Mouse (Mus musculus) heart, postnatal 4 days (tissue): ENCODE measurements at regions not wholly inside any gene's neighbourhood (a gene's known extent, or its start where the extent isn't known, plus 50 kb on each side); places are given as distances from the start of the nearest gene placed in this dataset.
A peak's percentile ranks its signal among the peaks of the same experiment; 100 is the strongest.

Experiments
- DNase-seq: peaks from one replicate; pipeline ENCODE4 v3.0.0; 2021

DNA sequence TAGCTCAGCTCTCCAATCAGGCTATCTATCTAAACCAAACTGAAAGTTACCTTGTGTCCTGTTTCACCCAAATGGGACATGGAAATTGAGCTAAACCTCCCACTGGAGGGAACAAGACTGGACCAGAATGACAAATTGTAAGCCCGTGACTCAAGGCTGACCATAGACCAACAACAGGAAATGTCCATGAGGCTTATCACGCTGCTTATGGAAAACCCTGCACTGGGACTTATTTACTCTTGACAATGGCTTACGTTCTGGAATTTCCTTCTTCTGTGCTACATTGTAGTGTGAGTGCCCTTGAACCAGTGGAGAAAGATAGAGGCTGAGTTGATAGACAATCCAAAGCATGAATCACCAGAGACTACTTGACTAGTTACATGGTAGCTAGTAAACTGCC lies 87.5 kb upstream of the Phactr1 start:
- no peak for DNase-seq

DNA sequence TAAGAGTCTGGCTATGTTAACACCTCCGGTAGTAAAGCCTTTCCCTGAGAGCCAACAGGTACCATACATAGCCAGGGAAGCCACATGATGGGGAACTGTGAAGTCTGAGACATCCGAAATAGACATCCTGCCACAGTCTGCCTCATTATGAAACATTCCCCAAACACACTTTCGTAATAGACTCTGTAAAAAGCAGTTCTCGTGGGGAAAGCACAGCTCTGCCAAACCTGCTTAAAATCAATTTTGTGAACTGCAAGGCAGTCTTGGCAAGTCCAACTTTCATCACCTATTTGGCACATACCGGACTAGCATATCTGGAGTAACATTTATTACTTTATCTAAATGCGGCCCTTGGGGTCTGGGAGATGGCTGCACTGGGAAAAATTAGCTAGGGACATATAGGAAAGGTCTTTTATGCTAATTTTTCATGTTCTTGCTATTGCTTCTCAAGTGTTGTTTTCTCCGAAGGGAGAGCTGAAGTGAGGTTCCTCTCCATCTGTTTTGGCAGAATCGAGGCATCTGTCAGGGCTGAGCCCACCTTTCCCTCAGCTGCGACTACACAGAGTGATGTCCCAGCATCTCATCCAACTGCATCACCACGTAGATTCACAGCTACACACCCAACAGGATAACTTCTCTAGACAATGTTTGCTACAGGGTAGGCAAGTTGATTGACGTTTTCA lies 86.8 kb upstream of the Phactr1 start:
- no peak for DNase-seq

GRCm38 (mm10) chr13:42595180-42595579 lies 85.2 kb upstream of the Phactr1 start:
- no peak for DNase-seq

GRCm38 (mm10) chr13:42597781-42598180 lies 82.6 kb upstream of the Phactr1 start:
- no peak for DNase-seq

GRCm38 (mm10) chr13:42603308-42603707 lies 77.1 kb upstream of the Phactr1 start:
- DNase-seq = no peak

DNA sequence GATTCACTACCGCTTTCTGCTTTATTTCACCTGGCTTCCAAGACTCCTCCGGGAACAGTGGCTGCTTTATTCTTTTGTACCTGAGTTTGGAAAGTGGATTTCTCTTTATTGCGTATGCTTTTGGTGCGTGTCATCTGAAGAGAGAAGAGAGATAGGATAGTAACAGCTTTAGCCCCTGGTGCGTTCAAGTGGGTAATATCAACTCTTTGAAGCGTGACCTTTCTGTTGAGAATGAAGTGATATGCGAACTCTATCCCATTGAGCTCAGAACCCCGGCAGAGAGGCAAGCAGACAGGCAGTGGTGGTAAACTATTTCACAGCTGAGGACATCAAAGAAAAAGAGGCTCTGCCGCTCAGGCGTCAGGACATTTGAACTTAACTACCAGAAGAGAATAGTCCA lies 72.7 kb upstream of the Phactr1 start:
- DNase-seq = no peak

- DNase-seq = no peak
Measured at GRCm38 (mm10) chr13:42608963-42609362, 71.5 kb upstream of the Phactr1 start.

- DNase-seq = no peak
Measured at GRCm38 (mm10) chr13:42613326-42613725, 67.1 kb upstream of the Phactr1 start.

- no peak for DNase-seq
Measured at GRCm38 (mm10) chr13:42615826-42616225, 64.6 kb upstream of the Phactr1 start.

DNA sequence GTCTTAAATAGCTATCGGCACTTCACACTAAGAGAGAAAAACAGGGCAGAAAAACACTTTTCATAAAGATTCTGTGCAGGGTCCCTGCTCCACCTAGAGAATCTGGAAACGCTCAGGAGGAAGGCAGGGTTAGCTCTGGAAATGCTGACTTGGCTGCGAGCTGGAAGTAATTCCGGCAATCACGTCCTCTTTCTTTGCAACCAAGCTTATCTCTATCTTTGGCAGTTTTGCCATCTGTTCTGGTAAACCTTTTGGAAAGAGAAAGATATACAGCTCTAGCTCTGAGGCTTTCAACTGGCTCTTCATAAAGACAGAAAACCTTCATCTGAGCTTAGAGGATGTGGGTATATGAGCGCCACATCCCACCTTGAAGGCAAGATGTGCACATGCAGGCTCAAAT lies 63.2 kb upstream of the Phactr1 start:
- DNase-seq = no peak

DNA sequence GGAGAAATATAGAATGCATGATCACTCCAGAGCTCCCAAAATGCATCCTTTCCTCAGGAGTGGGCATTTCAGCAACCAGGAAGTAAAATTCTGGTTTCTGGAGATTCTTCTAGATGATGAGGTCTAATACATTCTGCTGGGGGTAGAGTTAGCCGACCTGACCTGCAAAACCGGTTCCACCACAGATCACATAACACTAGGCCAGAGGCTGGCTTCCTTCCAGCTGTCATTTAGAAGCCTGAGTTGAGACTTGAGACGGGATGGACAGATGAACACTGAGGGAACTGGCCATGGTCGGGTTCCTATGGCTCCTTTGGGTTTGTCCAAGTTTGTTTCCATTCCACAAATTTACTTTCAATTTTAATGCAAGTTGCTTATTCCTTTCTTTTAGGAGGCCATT lies 62.6 kb upstream of the Phactr1 start:
- DNase-seq = no peak

GRCm38 (mm10) chr13:42619555-42620280 lies 60.7 kb upstream of the Phactr1 start:
- DNase-seq = no peak

GRCm38 (mm10) chr13:42623491-42623890 lies 56.9 kb upstream of the Phactr1 start:
- DNase-seq = peak; percentile 51
